Mouse (Mus musculus) left cerebral cortex, adult 18-20 months (tissue): Measurements from ENCODE around the gene Syt3. TPM values are rescaled to one million over a fixed set of nuclear protein-coding genes. Genes with fewer than 3 reads are reported as not detected.

Source experiments
- DNase-seq, 2 experiments: peaks; one replicate each; pipeline ENCODE4 v3.0.0; 2021 to 2022; ENCODE audit warnings: low spot score in 2 of 2, mixed read lengths in 1 of 2
- total RNA-seq, 2 experiments: library from RNA; stranded (reverse); gene quantifications; 2 replicates each; pipeline ENCODE4 v1.2.3; 2021

The Syt3 gene
- total RNA-seq, 2 experiments from 2014 or later = 56.6 to 66.2 TPM

GRCm38 (mm10) chr7:44401673-44402072 lies 17.8 kb downstream of the Syt3 start:
- no peak for DNase-seq

GRCm38 (mm10) chr7:44405346-44406014 lies 21.6 kb downstream of the Syt3 start:
- peak; percentile 95 to 97 for DNase-seq

GRCm38 (mm10) chr7:44406015-44406355 lies 22.1 kb downstream of the Syt3 start:
- no peak for DNase-seq

DNA sequence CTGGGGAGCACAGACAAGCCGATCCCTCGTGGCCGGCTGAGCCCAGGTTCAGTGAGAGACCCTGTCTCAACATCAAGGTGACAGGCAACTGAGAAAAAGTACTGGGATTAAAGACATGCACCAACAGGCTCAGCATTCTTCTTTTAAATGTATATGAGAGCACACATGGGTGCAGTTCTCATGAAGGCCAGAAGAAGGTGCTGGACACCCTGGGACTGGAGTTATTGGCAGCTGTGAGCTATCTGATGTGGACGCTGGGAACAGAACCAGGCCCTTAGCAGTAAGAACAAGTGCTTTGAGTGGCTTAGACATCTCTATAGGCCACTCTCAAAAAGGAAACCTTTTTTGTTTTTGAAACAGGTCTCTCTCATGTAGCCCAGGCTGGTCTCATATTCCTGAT lies 27.2 kb downstream of the Syt3 start:
- DNase-seq = no peak

DNA sequence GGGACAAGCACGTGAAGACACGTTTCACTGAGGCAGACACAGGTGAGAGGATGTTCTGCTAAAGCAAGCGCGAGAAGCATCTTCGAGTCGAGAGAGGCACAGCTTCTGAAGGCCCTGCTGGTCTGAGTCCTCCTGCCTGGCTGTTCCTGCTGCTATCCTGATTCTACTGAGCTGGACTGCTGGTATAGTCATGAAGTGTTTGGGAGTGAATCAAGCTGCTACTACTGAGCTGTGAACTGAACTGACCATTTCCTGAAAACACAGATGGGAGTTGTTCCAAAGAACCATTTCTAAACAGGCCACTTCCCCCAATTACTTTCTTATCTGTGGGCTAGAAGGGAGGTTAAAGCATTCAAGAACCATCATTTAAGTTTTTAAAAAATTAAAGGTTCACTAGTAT lies 29.4 kb downstream of the Syt3 start:
- DNase-seq = no peak

DNA sequence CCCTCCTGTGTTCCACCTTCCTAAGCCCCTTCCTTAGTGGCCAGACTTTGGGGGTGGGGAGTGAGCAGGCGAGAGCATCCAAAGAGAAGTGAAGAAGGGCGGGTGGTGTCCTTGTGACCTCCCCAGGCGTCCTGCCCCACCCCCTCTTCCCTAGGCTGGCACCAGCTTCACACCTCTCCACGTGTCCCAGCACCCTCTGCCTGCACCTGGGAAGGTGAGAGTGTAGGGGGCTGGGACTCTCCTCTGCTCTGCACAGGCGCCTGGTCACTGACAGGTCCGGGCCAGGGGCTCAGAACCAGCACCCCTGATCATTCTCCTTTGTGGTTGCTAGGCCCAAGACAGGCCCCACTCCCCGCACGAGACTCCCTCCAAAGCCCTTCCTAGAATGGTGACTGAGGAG lies 43.8 kb downstream of the Syt3 start:
- DNase-seq = no peak

DNA sequence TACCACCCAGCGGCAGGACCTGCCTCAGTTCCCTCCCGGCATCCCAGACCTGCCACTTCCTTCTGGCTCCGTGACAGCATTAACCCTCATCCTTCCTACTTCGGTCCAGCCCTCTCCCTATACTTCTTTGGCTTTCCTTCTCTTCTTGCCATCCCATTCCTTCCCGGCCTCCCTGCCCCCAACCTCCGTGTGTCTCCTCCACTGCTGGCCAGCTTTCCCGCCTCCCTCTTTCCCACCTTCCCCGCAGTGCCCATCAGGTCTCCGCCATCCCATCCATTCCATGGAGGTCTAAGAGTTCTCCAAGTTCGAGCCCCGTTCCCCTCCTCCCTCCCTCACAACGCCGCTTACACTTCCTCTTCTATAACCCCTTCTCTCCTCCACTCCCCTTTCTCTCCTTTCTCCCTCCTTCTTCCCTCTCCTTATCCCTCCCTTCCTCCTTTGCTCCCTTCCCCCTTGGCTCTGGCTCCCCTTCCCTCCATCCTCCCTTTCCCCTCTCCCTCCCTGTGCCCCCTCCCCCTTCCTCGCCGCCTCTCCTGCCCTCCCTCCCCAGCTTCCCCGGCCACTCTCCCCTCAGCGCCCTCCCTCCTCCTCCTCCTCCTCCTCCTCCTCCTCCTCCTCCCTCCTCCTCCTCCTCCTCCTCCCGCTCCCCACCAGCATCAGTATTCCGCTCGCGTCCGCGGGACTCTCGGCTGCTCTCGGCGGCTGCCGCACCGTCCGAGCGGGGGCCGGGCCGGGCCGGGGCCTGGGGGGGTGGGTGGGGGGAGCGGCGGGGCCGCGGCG lies 44.5 kb downstream of the Syt3 start:
- DNase-seq = peak; percentile 56 to 58

DNA sequence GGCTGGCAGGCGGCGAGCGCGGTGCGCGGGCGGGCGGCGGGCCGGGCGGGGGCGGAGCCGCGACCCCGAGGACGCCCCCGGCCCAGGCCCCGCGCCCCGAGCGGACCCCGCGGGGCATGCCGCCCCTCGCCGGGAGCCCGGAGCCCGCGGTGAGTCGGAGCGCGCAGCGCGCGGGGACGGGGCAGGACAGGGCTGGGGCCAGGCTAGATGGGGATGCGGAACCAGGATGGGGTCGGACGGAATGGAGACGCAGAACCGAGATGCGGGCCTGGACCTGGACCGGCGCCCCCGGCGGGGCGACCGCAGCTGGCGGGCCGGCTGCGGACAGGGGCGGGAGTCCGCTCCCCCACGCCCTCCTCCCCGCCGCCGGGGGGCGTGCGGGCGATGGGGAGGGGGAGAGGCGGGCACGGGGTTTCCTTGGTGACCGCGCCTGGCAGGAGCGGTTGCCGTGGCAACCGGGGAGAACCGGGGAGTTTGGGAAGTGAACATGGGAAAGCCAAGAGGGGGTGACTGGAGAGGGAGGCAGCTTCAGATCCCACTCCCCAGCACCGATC lies 45.1 kb downstream of the Syt3 start, which contains the start of gene Lrrc4b:
Gene Lrrc4b, plus strand, starts transcription at position 51 of the 554 bp plus-strand sequence.
- DNase-seq = peak; percentile 67 to 86

GRCm38 (mm10) chr7:44429534-44430488 lies 45.9 kb downstream of the Syt3 start:
- DNase-seq = peak; percentile 47 to 61

- DNase-seq = peak in 1 of 2 experiments; percentile 42
Measured at GRCm38 (mm10) chr7:44432550-44432949, 48.6 kb downstream of the Syt3 start.

DNA sequence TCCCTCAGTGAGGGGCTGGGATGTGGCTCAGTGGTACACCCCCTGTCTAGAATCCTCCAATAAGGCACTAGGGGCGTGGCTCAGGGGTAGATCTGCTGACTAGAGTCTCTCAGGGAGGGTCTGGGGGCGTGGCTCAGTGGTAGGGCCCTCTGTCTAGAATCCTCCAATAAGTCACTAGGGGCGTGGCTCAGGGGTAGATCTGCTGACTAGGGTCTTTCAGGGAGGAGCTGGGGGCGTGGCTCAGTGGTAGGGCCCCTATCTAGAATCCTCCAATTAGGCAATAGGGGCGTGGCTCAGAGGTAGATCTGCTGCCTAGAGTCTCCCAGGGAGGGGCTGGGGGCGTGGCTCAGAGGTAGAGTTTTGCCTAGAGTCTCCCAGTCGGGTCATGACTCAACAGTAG lies 49.5 kb downstream of the Syt3 start:
- DNase-seq = no peak

GRCm38 (mm10) chr7:44434089-44434488 lies 50.2 kb downstream of the Syt3 start:
- DNase-seq = no peak

DNA sequence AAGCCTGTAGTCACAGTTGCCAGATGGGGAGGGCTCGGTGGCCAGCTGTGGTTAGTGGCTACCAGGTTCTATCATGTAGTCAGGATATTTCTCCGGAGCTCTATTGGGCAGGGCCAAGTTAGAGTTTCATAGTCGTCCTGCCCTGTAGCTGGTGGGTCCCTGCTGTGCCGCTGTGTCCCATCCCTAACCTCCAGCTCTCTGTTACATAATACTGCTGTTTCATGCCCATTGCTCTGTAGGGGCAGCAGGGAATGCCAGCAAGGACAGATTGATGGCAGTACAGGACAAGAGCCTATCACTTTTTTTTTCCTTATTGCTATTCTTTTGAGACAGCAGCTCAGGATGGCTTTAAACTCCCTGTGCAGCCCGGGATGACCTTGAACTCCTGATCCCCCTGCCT lies 51.9 kb downstream of the Syt3 start:
- DNase-seq = no peak

GRCm38 (mm10) chr7:44436267-44436666 lies 52.4 kb downstream of the Syt3 start:
- no peak for DNase-seq

- DNase-seq = no peak
Measured at GRCm38 (mm10) chr7:44437188-44437587, 53.3 kb downstream of the Syt3 start.

- DNase-seq = no peak
Measured at GRCm38 (mm10) chr7:44437933-44438332, 54.0 kb downstream of the Syt3 start.

DNA sequence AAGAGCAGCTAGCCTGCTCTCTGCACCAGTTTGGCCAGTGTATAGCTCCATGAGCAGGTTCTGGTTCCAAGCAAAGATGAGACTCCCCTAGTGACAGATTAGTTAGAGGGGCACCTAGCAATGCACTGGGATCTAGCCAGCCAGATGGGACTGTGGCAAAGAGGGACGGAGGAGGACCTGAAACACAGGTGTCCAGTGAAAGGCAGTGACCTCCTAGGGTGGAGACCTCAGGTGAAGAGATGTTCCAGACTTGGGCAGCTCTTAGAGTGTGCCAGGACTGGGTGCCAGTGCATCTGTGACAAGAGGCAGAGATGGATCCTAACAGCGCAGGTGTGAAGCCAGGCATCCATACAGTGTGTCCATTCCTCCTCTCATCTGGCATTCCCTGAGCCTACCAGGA lies 55.8 kb downstream of the Syt3 start:
- no peak for DNase-seq

DNA sequence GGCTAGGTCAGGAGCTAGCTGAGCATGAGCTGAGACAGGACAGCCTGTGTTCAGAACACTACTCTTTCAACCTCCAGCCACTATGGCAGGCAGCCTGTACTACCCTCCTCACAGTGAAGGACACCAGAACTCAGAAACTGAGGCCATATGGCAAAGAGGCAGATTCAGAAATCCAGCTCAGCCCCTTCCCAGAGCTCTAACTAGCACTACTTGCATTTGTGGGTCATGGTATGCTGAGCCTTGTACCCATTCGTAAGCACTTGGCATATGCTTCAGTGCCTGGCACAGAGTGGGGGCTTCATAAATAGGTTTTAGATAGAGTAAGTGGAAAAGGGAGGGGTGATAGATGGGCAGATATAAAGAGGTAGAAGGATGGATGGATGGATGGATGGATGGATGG lies 56.6 kb downstream of the Syt3 start:
- DNase-seq = no peak

DNA sequence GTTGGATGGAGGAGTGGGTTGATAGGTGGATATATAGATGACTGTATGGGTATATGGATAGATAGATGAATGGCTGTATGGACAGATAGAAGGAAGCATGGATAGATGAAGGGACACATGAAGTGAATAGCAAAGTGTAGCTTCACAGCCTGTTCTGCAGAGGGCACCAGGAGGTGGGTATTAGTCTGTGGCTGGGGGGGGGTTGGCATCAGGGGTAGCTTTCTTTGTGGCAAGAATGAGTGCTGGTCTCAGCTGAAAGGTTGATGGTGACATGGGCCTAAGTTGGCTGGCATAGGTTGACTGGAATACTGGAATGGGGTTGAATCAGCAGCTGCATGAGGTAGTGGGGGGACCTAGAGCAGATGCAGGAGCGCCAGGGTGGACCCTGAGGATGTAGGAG lies 57.3 kb downstream of the Syt3 start:
- DNase-seq = no peak

GRCm38 (mm10) chr7:44441648-44442109 lies 57.8 kb downstream of the Syt3 start:
- peak in 1 of 2 experiments; percentile 71 for DNase-seq

GRCm38 (mm10) chr7:44442407-44442821 lies 58.5 kb downstream of the Syt3 start:
- peak in 1 of 2 experiments; percentile 47 for DNase-seq
